Mouse (Mus musculus) hindbrain, embryonic 10.5 days (tissue): Measurements from ENCODE around the gene Galnt15. TPM values are rescaled to one million over a fixed set of nuclear protein-coding genes. Genes with fewer than 3 reads are reported as not detected.
"Not testable (repeated sequence)": the region's sequence is repeated elsewhere in the genome, so short reads cannot be mapped to it uniquely, and the experiment has no call there.

Source experiments
- DNase-seq: peaks from one replicate; pipeline ENCODE4 v3.0.0-alpha.2; 2017; ENCODE audit warnings: low spot score
- H3K27ac ChIP-seq: fragments of 300-500 bp; sonication (generic); 2 replicates; pipeline ENCODE4 v1.5.1; 2016; ENCODE audit warnings: mild to moderate bottlenecking, moderate library complexity
- H3K27me3 ChIP-seq: fragments of 300-500 bp; sonication (generic); 2 replicates; pipeline ENCODE4 v1.6.1; 2016; ENCODE audit warnings: mild to moderate bottlenecking; ENCODE audit not compliant: poor library complexity, insufficient read depth, severe bottlenecking
- H3K36me3 ChIP-seq: fragments of 300-500 bp; sonication (generic); 2 replicates; pipeline ENCODE4 v1.6.1; 2016; ENCODE audit warnings: mild to moderate bottlenecking, moderate library complexity
- H3K4me1 ChIP-seq: fragments of 300-500 bp; sonication (generic); replicated peaks from 2 replicates; pipeline ENCODE4 v1.6.1; 2016; ENCODE audit warnings: mild to moderate bottlenecking
- H3K4me3 ChIP-seq: fragments of 300-500 bp; sonication (generic); 2 replicates; pipeline ENCODE4 v1.5.1; 2016; ENCODE audit warnings: mild to moderate bottlenecking, moderate library complexity
- H3K9me3 ChIP-seq: fragments of 300-500 bp; sonication (generic); 2 replicates; pipeline ENCODE4 v1.6.1; 2016; ENCODE audit warnings: mild to moderate bottlenecking, moderate library complexity
- WGBS: fragments of 180-500 bp; shearing (Covaris S2); methylation state at CpG from one replicate; pipeline ENCODE4 v1.1.7; 2016; 5-methylcytosine and 5-hydroxymethylcytosine counted together
- polyA plus RNA-seq: library from polyadenylated mRNA; unstranded; fragments of >200 nt; fragmentation: Nextera tagmentation; extraction: Ambion mirVana; gene quantifications from 2 replicates; pipeline ENCODE4 v1.2.1, GENCODE M21; 2016

The Galnt15 gene
- polyA plus RNA-seq, 1 experiment from 2014 or later, result 0.13 TPM

GRCm38 (mm10) chr14:32083466-32083865 is 54.7 kb downstream of the Galnt15 start:
- no peak for DNase-seq
- H3K27ac ChIP-seq, result no peak overlapping the region
- no peak overlapping the region for H3K4me3 ChIP-seq
- 93% methylated on average over 2 of the region's 2 CpGs for WGBS
- peaks cover 33% of the 10 kb centered on the region for H3K36me3 ChIP-seq
- H3K4me1 ChIP-seq, result peaks cover 23% of the 10 kb centered on the region
- no peaks in the 10 kb centered on the region for H3K9me3 ChIP-seq
- H3K27me3 ChIP-seq, result no peaks in the 10 kb centered on the region

- Histone ChIP-seq H3K9me3 (no peaks in the 10 kb centered on the region), H3K27ac (peak within 1 kb of the TSS; percentile 91), H3K36me3 (peaks cover 29% of the 10 kb centered on the region), H3K4me3 (peak within 1 kb of the TSS; percentile 71), H3K27me3 (no peaks in the 10 kb centered on the region), H3K4me1 (peaks cover 23% of the 10 kb centered on the region)
- 4% methylated on average over 22 of the region's 22 CpGs for WGBS
- DNase-seq, result no peak
These were observed 56.1 kb downstream of the Galnt15 start, which contains the start of gene Oxnad1 for GRCm38 (mm10) chr14:32084761-32085485. TSS of gene Oxnad1 (plus strand) at chr14:32085374.

GRCm38 (mm10) chr14:32085486-32086201 is 56.9 kb downstream of the Galnt15 start, which contains the start of gene Dph3:
TSS of gene Dph3 (minus strand) at chr14:32085729.
- H3K36me3 ChIP-seq, result peaks cover 26% of the 10 kb centered on the region
- peak within 1 kb of the TSS; percentile 71 for H3K4me3 ChIP-seq
- WGBS, result under 1% methylated on average over 43 of the region's 43 CpGs
- peak; percentile 99 for DNase-seq
- peak within 1 kb of the TSS; percentile 91 for H3K27ac ChIP-seq
- no peaks in the 10 kb centered on the region for H3K9me3 ChIP-seq
- H3K4me1 ChIP-seq, result peaks cover 23% of the 10 kb centered on the region
- H3K27me3 ChIP-seq, result no peaks in the 10 kb centered on the region

GRCm38 (mm10) chr14:32086226-32086625 is 57.4 kb downstream of the Galnt15 start:
- DNase-seq, result no peak
- Histone ChIP-seq H3K27me3 (no peaks in the 10 kb centered on the region), H3K36me3 (peaks cover 20% of the 10 kb centered on the region), H3K4me1 (peaks cover 23% of the 10 kb centered on the region), H3K27ac (peak overlapping the region; percentile 91), H3K9me3 (no peaks in the 10 kb centered on the region), H3K4me3 (peak overlapping the region; percentile 71)
- 42% methylated on average over 8 of the region's 8 CpGs for WGBS

- not testable (repeated sequence) for H3K27me3 ChIP-seq, H3K4me3 ChIP-seq, H3K27ac ChIP-seq, H3K9me3 ChIP-seq, DNase-seq
- peaks cover 14% of the 10 kb centered on the region for H3K36me3 ChIP-seq
- WGBS, result 87% methylated on average over 7 of the region's 7 CpGs
- H3K4me1 ChIP-seq, result peaks cover 23% of the 10 kb centered on the region
These were observed 58.9 kb downstream of the Galnt15 start for GRCm38 (mm10) chr14:32087584-32088248.

GRCm38 (mm10) chr14:32091124-32091523 is 62.3 kb downstream of the Galnt15 start:
- H3K9me3 ChIP-seq, result no peaks in the 10 kb centered on the region
- DNase-seq, result peak; percentile 11
- no peak overlapping the region for H3K27ac ChIP-seq
- 78% methylated on average over 4 of the region's 4 CpGs for WGBS
- no peaks in the 10 kb centered on the region for H3K27me3 ChIP-seq
- peaks cover 12% of the 10 kb centered on the region for H3K4me1 ChIP-seq
- H3K36me3 ChIP-seq, result peaks cover 40% of the 10 kb centered on the region
- no peak overlapping the region for H3K4me3 ChIP-seq

GRCm38 (mm10) chr14:32091704-32092103 is 62.9 kb downstream of the Galnt15 start:
- Histone ChIP-seq H3K27ac (no peak overlapping the region), H3K36me3 (peaks cover 45% of the 10 kb centered on the region)

GRCm38 (mm10) chr14:32093018-32093417 is 64.2 kb downstream of the Galnt15 start:
- H3K27me3 ChIP-seq, result no peaks in the 10 kb centered on the region
- H3K9me3 ChIP-seq, result no peaks in the 10 kb centered on the region
- H3K4me3 ChIP-seq, result no peak overlapping the region
- H3K27ac ChIP-seq, result no peak overlapping the region
- H3K36me3 ChIP-seq, result peaks cover 58% of the 10 kb centered on the region
- 86% methylated on average over 1 of the region's 1 CpGs for WGBS
- no peaks in the 10 kb centered on the region for H3K4me1 ChIP-seq
- no peak for DNase-seq

More at GRCm38 (mm10) chr14:32091704-32092103, 62.9 kb downstream of the Galnt15 start:
- peaks cover 6% of the 10 kb centered on the region for H3K4me1 ChIP-seq
- H3K27me3 ChIP-seq, result no peaks in the 10 kb centered on the region
- WGBS, result 80% methylated on average over 4 of the region's 4 CpGs
- H3K4me3 ChIP-seq, result no peak overlapping the region
- H3K9me3 ChIP-seq, result no peaks in the 10 kb centered on the region
- no peak for DNase-seq

GRCm38 (mm10) chr14:32093500-32094117 is 64.8 kb downstream of the Galnt15 start:
- no peak overlapping the region for H3K4me3 ChIP-seq
- H3K4me1 ChIP-seq, result no peaks in the 10 kb centered on the region
- WGBS, result 93% methylated on average over 11 of the region's 11 CpGs
- peaks cover 64% of the 10 kb centered on the region for H3K36me3 ChIP-seq
- no peaks in the 10 kb centered on the region for H3K9me3 ChIP-seq
- H3K27me3 ChIP-seq, result no peaks in the 10 kb centered on the region
- DNase-seq, result no peak
- H3K27ac ChIP-seq, result no peak overlapping the region

GRCm38 (mm10) chr14:32095646-32096045 is 66.9 kb downstream of the Galnt15 start:
- Histone ChIP-seq H3K9me3 (no peaks in the 10 kb centered on the region), H3K36me3 (peaks cover 85% of the 10 kb centered on the region), H3K4me1 (no peaks in the 10 kb centered on the region), H3K4me3 (no peak overlapping the region), H3K27ac (no peak overlapping the region), H3K27me3 (no peaks in the 10 kb centered on the region)
- no peak for DNase-seq
- 91% methylated on average over 5 of the region's 5 CpGs for WGBS

GRCm38 (mm10) chr14:32096740-32097139 is 68.0 kb downstream of the Galnt15 start:
- WGBS, result 86% methylated on average over 5 of the region's 5 CpGs
- DNase-seq, result no peak
- Histone ChIP-seq H3K9me3 (no peaks in the 10 kb centered on the region), H3K36me3 (peaks cover 92% of the 10 kb centered on the region), H3K4me1 (no peaks in the 10 kb centered on the region), H3K4me3 (no peak overlapping the region), H3K27me3 (no peaks in the 10 kb centered on the region), H3K27ac (no peak overlapping the region)

- peaks cover 94% of the 10 kb centered on the region for H3K36me3 ChIP-seq
- no peaks in the 10 kb centered on the region for H3K27me3 ChIP-seq
- H3K4me1 ChIP-seq, result no peaks in the 10 kb centered on the region
- no peak for DNase-seq
- H3K27ac ChIP-seq, result no peak overlapping the region
- no peaks in the 10 kb centered on the region for H3K9me3 ChIP-seq
- 92% methylated on average over 7 of the region's 7 CpGs for WGBS
- H3K4me3 ChIP-seq, result no peak overlapping the region
These were observed 68.9 kb downstream of the Galnt15 start for GRCm38 (mm10) chr14:32097691-32098090.
